Mouse (Mus musculus): Measurements from ENCODE around the gene Ap1g2.

- TF ChIP-seq CTCF (IDR thresholded peaks at IDR 0.05; ENCODE audit: borderline replicate concordance, insufficient read depth, low read length) = no peak
- no peak for TF ChIP-seq POLR2A (IDR thresholded peaks at IDR 0.05; ENCODE audit: low read depth, low read length)
These were observed 20.3 kb downstream of the Ap1g2 start for GRCm38 (mm10) chr14:55086009-55086514.

All from embryonic fibroblast, embryonic 13.5 days (primary cell).